Mouse (Mus musculus) natural killer cell, adult 2 months (primary cell): ENCODE results near the gene Gm11111.

Experiments
- DNase-seq, 2 experiments: peaks; one replicate each; pipeline ENCODE4 v3.0.0; 2022; ENCODE audit warnings: low spot score in 2 of 2

Gm11111 gene

GRCm38 (mm10) chr5:98582051-98582450 lies 29.6 kb downstream of the Gm11111 start:
- DNase-seq: no peak

DNA sequence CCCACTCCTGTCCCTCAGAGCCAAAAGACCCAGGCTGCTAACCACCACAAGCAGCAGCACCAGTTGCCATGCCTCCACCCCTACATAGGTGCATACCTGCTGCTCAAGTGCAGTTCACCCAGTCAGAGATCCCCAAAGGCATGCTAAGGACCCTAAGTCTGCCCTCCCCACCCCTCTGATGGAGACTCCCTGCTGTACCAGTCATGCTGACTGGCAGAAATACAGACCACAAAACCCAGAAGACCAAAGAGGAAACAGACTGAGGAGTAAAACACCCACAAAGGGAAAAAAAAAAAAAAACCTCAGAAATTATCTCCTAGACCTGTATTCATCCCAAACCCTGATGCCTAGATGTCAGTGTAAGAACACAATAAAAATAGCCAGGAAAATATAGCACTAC lies 33.4 kb downstream of the Gm11111 start:
- DNase-seq: no peak
